Mouse (Mus musculus) thymus, adult 2 months (tissue): Measurements from ENCODE around the gene F2r. TPM values are rescaled to one million over a fixed set of nuclear protein-coding genes. Genes with fewer than 3 reads are reported as not detected.

ENCODE experiments used
- DNase-seq: peaks from one replicate; pipeline ENCODE4 v3.0.0; 2021
- H3K27ac ChIP-seq: fragments of 200-500 bp; 2 replicates; pipeline ENCODE4 v1.5.1; 2012; ENCODE audit warnings: low read length, control low read depth; ENCODE audit not compliant: control insufficient read depth, insufficient read depth
- H3K27me3 ChIP-seq: fragments of 200-500 bp; 2 replicates; pipeline ENCODE4 v1.6.1; 2012; ENCODE audit warnings: mild to moderate bottlenecking, low read length, moderate library complexity, mixed read lengths; ENCODE audit not compliant: control insufficient read depth, insufficient read depth
- H3K36me3 ChIP-seq: fragments of 200-500 bp; 2 replicates; pipeline ENCODE4 v1.6.1; 2012; ENCODE audit warnings: mild to moderate bottlenecking, low read length, moderate library complexity; ENCODE audit not compliant: control insufficient read depth, insufficient read depth
- H3K4me1 ChIP-seq: fragments of 200-500 bp; replicated peaks from 2 replicates; pipeline ENCODE4 v1.6.1; 2012; ENCODE audit warnings: low read length; ENCODE audit not compliant: control insufficient read depth, insufficient read depth
- H3K4me3 ChIP-seq: fragments of 200-500 bp; 2 replicates; pipeline ENCODE4 v1.5.1; 2012; ENCODE audit warnings: mild to moderate bottlenecking, low read length, control low read depth, moderate library complexity; ENCODE audit not compliant: control insufficient read depth, insufficient read depth
- CTCF ChIP-seq: fragments of 200-500 bp; IDR thresholded peaks from 2 replicates; pipeline ENCODE4 v1.5.1; 2012; ENCODE audit warnings: mild to moderate bottlenecking, control low read depth, low read length, moderate library complexity, borderline replicate concordance; ENCODE audit not compliant: control insufficient read depth, poor library complexity, insufficient read depth; ENCODE audit errors: extremely low read depth
- POLR2A ChIP-seq: fragments of 200-500 bp; IDR thresholded peaks from 2 replicates; pipeline ENCODE4 v1.6.1; 2012; ENCODE audit warnings: mild to moderate bottlenecking, low read length, control low read depth, moderate library complexity; ENCODE audit not compliant: control insufficient read depth, poor library complexity, insufficient read depth; ENCODE audit errors: extremely low read depth
- WGBS: fragments of 180-500 bp; shearing (Covaris S2); methylation state at CpG from one replicate; pipeline ENCODE4 v1.1.7; 2018; 5-methylcytosine and 5-hydroxymethylcytosine counted together
- polyA plus RNA-seq: library from polyadenylated mRNA; depleted of rRNA; stranded (reverse); fragments of >200 nt; gene quantifications from 2 replicates; pipeline ENCODE4 v1.2.3, GENCODE M21; 2012

F2r gene
- polyA plus RNA-seq, 1 experiment: 11.6 TPM

- H3K4me3 ChIP-seq: no peak overlapping the region
- DNase-seq: no peak
- no peak overlapping the region for H3K27ac ChIP-seq
- no peaks in the 10 kb centered on the region for H3K27me3 ChIP-seq
- H3K4me1 ChIP-seq: no peaks in the 10 kb centered on the region; the same call in 1 of the 2 replicates
- H3K36me3 ChIP-seq: no peaks in the 10 kb centered on the region
- WGBS: 98% methylated on average over 4 of the region's 4 CpGs
- TF ChIP-seq CTCF (no peak), POLR2A (no peak)
Measured at GRCm38 (mm10) chr13:95611752-95612151, 6.5 kb downstream of the F2r start.

GRCm38 (mm10) chr13:95610786-95611562, 7.3 kb downstream of the F2r start:
- DNase-seq: no peak
- no peaks in the 10 kb centered on the region for H3K27me3 ChIP-seq
- no peaks in the 10 kb centered on the region for H3K36me3 ChIP-seq
- no peak overlapping the region for H3K27ac ChIP-seq
- no peak for TF ChIP-seq POLR2A
- TF ChIP-seq CTCF: no peak
- H3K4me1 ChIP-seq: no peaks in the 10 kb centered on the region
- WGBS: 95% methylated on average over 16 of the region's 16 CpGs
- no peak overlapping the region for H3K4me3 ChIP-seq

DNA sequence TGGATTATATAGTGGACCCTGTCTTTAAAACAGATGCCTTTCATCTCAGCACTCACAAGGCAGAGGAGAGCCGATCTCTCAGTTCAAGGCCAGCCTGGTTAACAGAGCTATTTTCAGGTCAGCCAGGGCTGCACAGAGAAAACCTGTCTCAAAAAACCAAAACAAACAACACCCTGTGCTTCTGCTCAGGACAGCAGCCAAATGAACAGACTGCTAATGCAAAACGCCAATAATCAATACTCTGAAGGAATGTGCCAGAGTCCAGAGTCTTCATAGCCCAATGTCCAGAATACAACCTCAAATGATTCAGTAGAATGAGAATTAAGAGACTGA, 9.2 kb downstream of the F2r start:
- Histone ChIP-seq H3K27me3 (no peaks in the 10 kb centered on the region), H3K36me3 (no peaks in the 10 kb centered on the region), H3K4me1 (no peaks in the 10 kb centered on the region), H3K27ac (no peak overlapping the region), H3K4me3 (no peak overlapping the region)
- 97% methylated on average over 2 of the region's 2 CpGs for WGBS
- DNase-seq: no peak
- TF ChIP-seq CTCF: no peak
- TF ChIP-seq POLR2A: no peak

- Histone ChIP-seq H3K4me3 (no peak overlapping the region), H3K27me3 (no peaks in the 10 kb centered on the region), H3K27ac (no peak overlapping the region), H3K36me3 (no peaks in the 10 kb centered on the region), H3K4me1 (no peaks in the 10 kb centered on the region)
- no peak for DNase-seq
- TF ChIP-seq CTCF (no peak), POLR2A (no peak)
- 93% methylated on average over 6 of the region's 6 CpGs for WGBS
Measured at GRCm38 (mm10) chr13:95608416-95609087, 9.7 kb downstream of the F2r start.

DNA sequence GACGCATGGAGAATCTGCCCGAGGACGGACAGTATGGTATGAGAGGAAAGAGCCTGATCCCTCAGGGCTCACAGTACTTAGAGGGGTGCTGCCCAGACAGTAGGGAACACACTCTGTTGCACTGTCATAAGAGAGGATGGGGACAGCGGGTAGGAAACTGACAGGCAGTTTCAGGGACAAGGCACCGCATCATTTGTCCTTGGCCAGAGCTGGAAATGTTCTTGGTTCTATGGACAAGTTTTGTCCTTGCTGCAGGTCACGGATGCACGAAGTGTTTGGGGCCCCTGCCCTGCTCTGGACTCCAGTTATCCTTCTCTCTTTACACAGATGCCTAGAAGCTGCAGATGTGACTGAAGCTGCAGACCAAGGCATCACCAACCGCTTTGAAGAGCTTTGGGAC, 11.3 kb downstream of the F2r start:
- WGBS: 98% methylated on average over 8 of the region's 8 CpGs
- Histone ChIP-seq H3K27ac (no peak overlapping the region), H3K4me3 (no peak overlapping the region), H3K4me1 (no peaks in the 10 kb centered on the region), H3K36me3 (no peaks in the 10 kb centered on the region), H3K27me3 (no peaks in the 10 kb centered on the region)
- no peak for DNase-seq
- TF ChIP-seq CTCF (no peak), POLR2A (no peak)

GRCm38 (mm10) chr13:95604288-95604687, 14.0 kb downstream of the F2r start:
- Histone ChIP-seq H3K4me1 (no peaks in the 10 kb centered on the region), H3K4me3 (no peak overlapping the region), H3K27ac (no peak overlapping the region), H3K36me3 (no peaks in the 10 kb centered on the region), H3K27me3 (no peaks in the 10 kb centered on the region)
- DNase-seq: no peak
- 98% methylated on average over 25 of the region's 25 CpGs for WGBS
- TF ChIP-seq CTCF: no peak
- TF ChIP-seq POLR2A: no peak
